Mouse (Mus musculus): ENCODE measurements around the gene Hdhd5. TPM values are rescaled to one million over a fixed set of nuclear protein-coding genes. Genes with fewer than 3 reads are reported as not detected.

Gene Hdhd5
- polyA plus RNA-seq, 2 experiments: 5.6 to 8.4 TPM

- Histone ChIP-seq H3K27me3 (ENCODE audit: control insufficient read depth, insufficient read depth, low read length) (no peaks in the 10 kb centered on the region), H3K4me3 (ENCODE audit: insufficient read depth in 1 of 2, low read depth in 2 of 2, low read length in 2 of 2) (no peak overlapping the region), H3K27ac (no peak overlapping the region), H3K9me3 (ENCODE audit: control insufficient read depth, low read length) (no peaks in the 10 kb centered on the region), H3K36me3 (replicated peaks; ENCODE audit: control insufficient read depth, insufficient read depth, low read depth) (no peaks in the 10 kb centered on the region), H3K4me1 (replicated peaks; ENCODE audit: control insufficient read depth in 2 of 2, insufficient read depth in 2 of 2, low read length in 1 of 2) (peaks cover 1 to 3% of the 10 kb centered on the region in 2 experiments; a peak in 1 of 4 replicates), H3K4me2 (ENCODE audit: low read depth) (no peak overlapping the region), H3K9ac (replicated peaks) (no peak overlapping the region)
- WGBS (ENCODE audit: insufficient replicate concordance): 68% methylated on average over 3 of the region's 3 CpGs
- DNase-seq (ENCODE audit: low read depth in 3 of 3, low spot score in 3 of 3): no peak
- no peak for TF ChIP-seq EP300 (IDR thresholded peaks at IDR 0.05; ENCODE audit: low read depth)
- no peak for TF ChIP-seq CTCF (IDR thresholded peaks at IDR 0.05; ENCODE audit: low read depth)
- ATAC-seq (ENCODE audit: insufficient read depth): no peak
Observed at GRCm38 (mm10) chr6:120546292-120546691, 15.2 kb upstream of the Hdhd5 start.

DNA sequence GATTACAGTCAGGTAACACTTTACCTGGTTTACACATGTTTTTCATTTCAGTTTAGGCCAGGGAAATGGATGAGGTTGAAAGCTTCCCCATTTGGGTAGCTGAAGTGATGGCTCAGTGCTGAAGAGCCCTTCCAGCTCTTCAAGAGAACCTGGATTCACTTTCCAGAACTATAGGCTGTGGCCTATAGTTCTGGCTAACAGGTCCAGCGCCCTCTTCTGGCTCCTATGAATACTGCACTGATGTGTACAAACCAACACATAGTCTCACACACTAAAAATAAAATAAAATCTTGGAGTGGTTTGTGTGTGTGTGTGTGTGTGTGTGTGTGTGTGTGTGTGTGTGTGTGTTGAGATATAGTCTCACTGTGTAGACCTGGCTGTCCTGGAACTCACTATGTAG, 10.9 kb upstream of the Hdhd5 start:
- ATAC-seq (ENCODE audit: insufficient read depth) (no peak), DNase-seq (ENCODE audit: low read depth in 3 of 3, low spot score in 3 of 3) (no peak)
- 8% methylated on average over 1 of the region's 1 CpGs for WGBS (ENCODE audit: insufficient replicate concordance)
- H3K9ac ChIP-seq (replicated peaks): no peak overlapping the region
- peak; percentile 63 for TF ChIP-seq CTCF (IDR thresholded peaks at IDR 0.05; ENCODE audit: low read depth)
- no peak for TF ChIP-seq EP300 (IDR thresholded peaks at IDR 0.05; ENCODE audit: low read depth)
- no peaks in the 10 kb centered on the region for H3K27me3 ChIP-seq (ENCODE audit: control insufficient read depth, insufficient read depth, low read length)
- no peak overlapping the region for H3K4me2 ChIP-seq (ENCODE audit: low read depth)
- H3K9me3 ChIP-seq (ENCODE audit: control insufficient read depth, low read length): no peaks in the 10 kb centered on the region
- H3K4me1 ChIP-seq (replicated peaks; ENCODE audit: control insufficient read depth in 2 of 2, insufficient read depth in 2 of 2, low read length in 1 of 2): peaks cover 0 to 6% of the 10 kb centered on the region in 2 experiments; a peak in 2 of 4 replicates
- H3K4me3 ChIP-seq (ENCODE audit: insufficient read depth in 1 of 2, low read depth in 2 of 2, low read length in 2 of 2): no peak overlapping the region
- H3K27ac ChIP-seq: no peak overlapping the region
- H3K36me3 ChIP-seq (replicated peaks; ENCODE audit: control insufficient read depth, insufficient read depth, low read depth): no peaks in the 10 kb centered on the region

DNA sequence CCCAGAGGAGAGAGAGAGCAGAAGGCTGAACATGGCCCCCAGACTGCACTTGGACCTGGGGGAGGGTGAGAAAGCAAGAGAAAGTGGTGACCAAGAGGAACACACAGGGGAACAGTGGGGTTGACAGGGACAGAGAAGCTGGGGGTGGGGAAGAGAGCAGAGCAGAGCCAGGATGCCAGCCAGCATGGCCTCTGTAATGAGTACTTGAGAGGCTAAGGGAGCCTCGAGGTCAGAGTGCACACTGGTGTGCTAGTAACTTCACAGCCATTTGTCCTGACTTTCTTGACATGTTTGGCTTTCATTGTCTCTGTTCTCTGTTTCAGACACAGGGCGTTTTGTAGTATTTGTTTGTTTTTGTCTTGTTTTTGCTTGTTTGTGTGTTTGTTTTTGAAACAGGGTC, 10.3 kb upstream of the Hdhd5 start:
- WGBS (ENCODE audit: insufficient replicate concordance): 55% methylated on average over 2 of the region's 2 CpGs
- no peak for DNase-seq (ENCODE audit: low read depth in 3 of 3, low spot score in 3 of 3)
- H3K27me3 ChIP-seq (ENCODE audit: control insufficient read depth, insufficient read depth, low read length): no peaks in the 10 kb centered on the region
- no peaks in the 10 kb centered on the region for H3K36me3 ChIP-seq (replicated peaks; ENCODE audit: control insufficient read depth, insufficient read depth, low read depth)
- no peak overlapping the region for H3K27ac ChIP-seq
- H3K4me3 ChIP-seq (ENCODE audit: insufficient read depth in 1 of 2, low read depth in 2 of 2, low read length in 2 of 2): no peak overlapping the region
- TF ChIP-seq EP300 (IDR thresholded peaks at IDR 0.05; ENCODE audit: low read depth) (no peak), CTCF (IDR thresholded peaks at IDR 0.05; ENCODE audit: low read depth) (no peak)
- H3K9me3 ChIP-seq (ENCODE audit: control insufficient read depth, low read length): no peaks in the 10 kb centered on the region
- H3K4me2 ChIP-seq (ENCODE audit: low read depth): no peak overlapping the region
- no peak for ATAC-seq (ENCODE audit: insufficient read depth)
- peaks cover 0 to 6% of the 10 kb centered on the region in 2 experiments; a peak in 2 of 4 replicates for H3K4me1 ChIP-seq (replicated peaks; ENCODE audit: control insufficient read depth in 2 of 2, insufficient read depth in 2 of 2, low read length in 1 of 2)
- no peak overlapping the region for H3K9ac ChIP-seq (replicated peaks)

GRCm38 (mm10) chr6:120539781-120540231, 8.7 kb upstream of the Hdhd5 start:
- Histone ChIP-seq H3K27me3 (ENCODE audit: control insufficient read depth, insufficient read depth, low read length) (no peaks in the 10 kb centered on the region), H3K36me3 (replicated peaks; ENCODE audit: control insufficient read depth, insufficient read depth, low read depth) (no peaks in the 10 kb centered on the region), H3K4me1 (replicated peaks; ENCODE audit: control insufficient read depth in 2 of 2, insufficient read depth in 2 of 2, low read length in 1 of 2) (peaks cover 0 to 6% of the 10 kb centered on the region in 2 experiments; a peak in 2 of 4 replicates), H3K9ac (replicated peaks) (no peak overlapping the region), H3K4me2 (ENCODE audit: low read depth) (no peak overlapping the region), H3K4me3 (ENCODE audit: insufficient read depth in 1 of 2, low read depth in 2 of 2, low read length in 2 of 2) (no peak overlapping the region), H3K27ac (no peak overlapping the region), H3K9me3 (ENCODE audit: control insufficient read depth, low read length) (no peaks in the 10 kb centered on the region)
- TF ChIP-seq EP300 (IDR thresholded peaks at IDR 0.05; ENCODE audit: low read depth): no peak
- TF ChIP-seq CTCF (IDR thresholded peaks at IDR 0.05; ENCODE audit: low read depth): no peak
- WGBS (ENCODE audit: insufficient replicate concordance): 58% methylated on average over 10 of the region's 10 CpGs
- DNase-seq (ENCODE audit: low read depth in 3 of 3, low spot score in 3 of 3) (no peak), ATAC-seq (ENCODE audit: insufficient read depth) (peak; percentile 36; the same call in 1 of the 2 replicates)

DNA sequence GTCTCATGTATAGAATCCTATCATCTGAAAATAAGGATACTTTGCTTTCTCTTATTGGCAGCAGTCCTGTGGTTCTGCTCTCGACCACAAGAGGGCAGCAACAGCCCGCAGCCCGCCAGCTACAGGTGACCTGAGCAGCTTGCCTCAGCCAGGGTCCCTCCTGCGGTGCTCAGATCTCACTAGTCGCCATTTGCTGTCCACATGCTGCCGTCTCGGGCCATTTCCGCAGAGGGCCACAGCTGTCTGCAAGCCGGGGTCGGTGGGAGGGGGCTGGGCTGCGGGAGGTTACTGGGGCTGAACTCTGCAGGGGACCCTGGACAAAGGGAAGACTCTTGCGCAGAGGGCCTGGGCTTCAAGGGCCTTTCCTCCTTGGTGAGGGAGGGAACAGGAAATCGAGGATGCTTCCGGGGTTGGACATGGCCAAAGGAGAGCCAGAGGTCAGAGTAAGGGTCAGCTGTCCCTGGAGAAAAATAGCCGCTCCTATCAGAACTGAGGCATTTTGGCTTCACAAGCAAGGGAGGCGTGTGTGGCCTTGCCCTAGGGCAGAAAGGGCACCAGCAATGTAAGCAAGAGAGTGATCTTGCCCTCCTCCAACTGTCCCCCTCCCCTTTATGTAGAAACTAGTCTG, 8.1 kb upstream of the Hdhd5 start:
- H3K27ac ChIP-seq: no peak overlapping the region

More for the DNA sequence above, 8.1 kb upstream of the Hdhd5 start:
- Histone ChIP-seq H3K4me2 (ENCODE audit: low read depth) (peak overlapping the region; percentile 53), H3K4me3 (ENCODE audit: insufficient read depth in 1 of 2, low read depth in 2 of 2, low read length in 2 of 2) (no peak overlapping the region), H3K9ac (replicated peaks) (no peak overlapping the region), H3K9me3 (ENCODE audit: control insufficient read depth, low read length) (no peaks in the 10 kb centered on the region), H3K4me1 (replicated peaks; ENCODE audit: control insufficient read depth in 2 of 2, insufficient read depth in 2 of 2, low read length in 1 of 2) (peaks cover 0 to 6% of the 10 kb centered on the region in 2 experiments; a peak in 2 of 4 replicates), H3K36me3 (replicated peaks; ENCODE audit: control insufficient read depth, insufficient read depth, low read depth) (no peaks in the 10 kb centered on the region), H3K27me3 (ENCODE audit: control insufficient read depth, insufficient read depth, low read length) (no peaks in the 10 kb centered on the region)
- DNase-seq (ENCODE audit: low read depth in 3 of 3, low spot score in 3 of 3) (peak; percentile 54 to 57 (median 57)), ATAC-seq (ENCODE audit: insufficient read depth) (peak; percentile 80)
- 11% methylated on average over 16 of the region's 16 CpGs for WGBS (ENCODE audit: insufficient replicate concordance)
- TF ChIP-seq CTCF (IDR thresholded peaks at IDR 0.05; ENCODE audit: low read depth): peak; percentile 100
- TF ChIP-seq EP300 (IDR thresholded peaks at IDR 0.05; ENCODE audit: low read depth): no peak
